Mouse (Mus musculus) right cerebral cortex, postnatal 10 days (tissue): ENCODE results near the gene Mbnl2.

Source experiments
- DNase-seq, 2 experiments: peaks; one replicate each; pipeline ENCODE4 v3.0.0; 2021; ENCODE audit warnings: low spot score in 2 of 2

The Mbnl2 gene

DNA sequence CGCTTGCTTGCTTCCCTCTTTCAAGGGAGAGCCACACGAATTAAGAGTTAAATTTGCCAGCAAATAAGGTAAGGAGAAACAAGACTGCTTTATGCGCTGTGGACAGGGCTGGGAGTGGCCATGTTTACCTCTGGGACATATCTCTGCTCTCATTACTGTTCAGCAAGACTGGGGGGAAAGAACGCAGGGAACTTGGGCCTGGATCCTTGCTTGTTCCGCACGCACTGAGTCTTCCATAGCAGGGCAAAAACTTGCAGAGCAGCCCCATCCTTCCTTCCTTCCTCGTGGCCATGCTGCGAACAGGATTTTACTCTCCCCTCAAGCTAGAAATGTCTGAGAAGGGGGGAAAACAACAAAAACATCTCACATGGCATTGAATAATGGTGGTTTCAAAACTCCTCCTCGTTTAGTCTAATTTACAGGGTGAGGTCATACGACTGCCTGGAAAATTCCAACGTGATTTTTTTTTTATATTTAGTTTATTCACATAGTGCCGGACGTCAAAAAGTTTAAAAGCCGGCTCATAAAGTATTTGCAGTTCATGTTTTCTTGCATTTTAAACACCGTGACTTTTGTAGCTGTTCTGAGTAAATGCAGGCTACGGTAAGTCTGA is 21.8 kb downstream of the Mbnl2 start:
- no peak for DNase-seq

DNA sequence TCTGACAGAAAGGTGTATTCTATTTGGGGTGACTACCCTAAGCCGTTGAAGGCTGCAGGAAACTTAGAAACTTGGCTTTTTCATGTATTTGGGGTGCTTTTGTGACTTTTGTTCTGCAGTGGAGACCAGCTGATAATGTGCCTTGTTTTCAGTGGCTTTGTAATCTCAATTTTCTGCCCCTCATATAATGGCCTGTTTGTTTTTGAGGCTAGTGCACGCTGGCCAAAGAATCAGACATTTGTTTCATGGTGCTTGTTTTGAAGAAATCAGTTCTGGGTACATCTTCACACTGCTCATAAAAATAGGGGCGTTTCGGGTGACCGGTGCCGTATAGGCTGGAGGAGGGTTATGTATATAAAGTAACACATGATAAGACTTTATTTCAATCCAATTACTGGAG is 22.4 kb downstream of the Mbnl2 start:
- no peak for DNase-seq

DNA sequence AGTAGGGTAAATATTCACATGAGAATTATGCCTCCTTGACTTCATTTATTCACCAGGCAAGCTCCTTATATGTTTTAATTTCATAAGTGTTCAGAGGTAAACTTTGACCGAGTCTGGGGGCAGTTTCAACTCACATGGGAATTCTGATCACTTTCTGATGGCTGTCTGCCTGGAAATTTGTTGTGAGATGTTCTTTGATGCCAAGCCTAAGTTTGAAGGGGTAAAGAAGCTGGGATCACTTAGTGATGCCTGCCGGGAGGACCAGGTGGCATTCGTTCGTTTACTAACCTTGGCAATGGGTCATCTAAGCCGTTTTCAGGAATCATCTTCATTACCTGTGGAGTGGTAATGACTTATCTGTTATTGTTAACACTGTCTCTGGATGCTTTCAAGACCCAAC is 23.0 kb downstream of the Mbnl2 start:
- DNase-seq, result no peak

DNA sequence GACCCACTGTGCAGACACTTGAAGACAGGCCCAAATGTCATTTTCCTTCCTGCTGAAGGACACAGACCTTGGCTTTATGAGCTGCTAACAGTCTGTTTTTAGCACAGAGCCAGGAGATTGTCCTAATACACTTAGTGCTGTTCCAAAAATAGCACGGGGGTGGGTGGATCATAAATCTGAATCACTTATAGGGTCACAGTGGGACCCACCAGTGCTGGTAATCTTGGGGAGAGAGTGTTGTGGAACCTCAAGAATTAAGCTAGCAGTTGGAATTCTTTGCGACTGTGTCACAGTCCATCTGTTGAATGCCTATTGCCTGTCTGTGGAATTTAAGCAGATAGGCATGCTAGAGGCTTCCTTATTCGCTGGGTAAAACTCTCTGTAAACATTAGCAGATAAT is 24.2 kb downstream of the Mbnl2 start:
- DNase-seq, result no peak

DNA sequence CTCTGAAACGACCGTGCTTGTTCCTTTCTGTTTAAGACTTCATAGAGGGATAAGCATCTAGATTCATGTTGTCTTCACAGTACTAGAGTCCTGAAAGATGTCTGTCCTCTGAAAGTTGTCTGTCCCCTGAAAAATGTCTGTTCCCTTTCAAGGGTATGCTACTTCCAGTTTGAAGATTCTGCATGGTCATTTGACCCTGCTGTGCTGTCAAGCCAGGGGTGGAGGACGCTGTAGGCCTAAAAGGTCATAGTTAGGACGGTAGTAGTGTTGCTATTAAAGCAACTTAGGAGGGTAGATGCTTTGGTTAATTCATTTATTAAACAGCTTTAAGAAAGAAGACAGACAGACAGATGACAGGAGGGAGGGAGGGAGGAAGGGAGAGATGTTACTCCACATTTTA is 24.7 kb downstream of the Mbnl2 start:
- no peak for DNase-seq

DNA sequence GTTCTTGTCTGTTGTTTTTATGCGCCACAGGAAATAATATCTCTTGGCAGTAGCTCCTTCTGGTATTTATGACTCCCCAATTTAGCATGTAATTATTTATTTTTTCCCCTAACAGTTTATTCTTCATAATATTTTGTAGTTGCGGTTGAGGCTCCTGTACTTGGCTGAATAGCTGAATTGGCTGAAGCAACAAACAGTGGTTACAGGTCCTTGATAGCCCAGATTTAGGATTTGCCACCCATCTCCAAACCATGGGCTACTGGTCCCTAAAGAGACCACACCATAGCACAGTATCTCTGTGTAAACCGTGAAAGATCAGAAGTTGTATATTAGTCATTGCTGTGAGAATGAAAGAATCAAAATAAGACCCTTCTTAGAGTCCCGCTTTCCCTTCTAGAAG is 25.3 kb downstream of the Mbnl2 start:
- no peak for DNase-seq

DNA sequence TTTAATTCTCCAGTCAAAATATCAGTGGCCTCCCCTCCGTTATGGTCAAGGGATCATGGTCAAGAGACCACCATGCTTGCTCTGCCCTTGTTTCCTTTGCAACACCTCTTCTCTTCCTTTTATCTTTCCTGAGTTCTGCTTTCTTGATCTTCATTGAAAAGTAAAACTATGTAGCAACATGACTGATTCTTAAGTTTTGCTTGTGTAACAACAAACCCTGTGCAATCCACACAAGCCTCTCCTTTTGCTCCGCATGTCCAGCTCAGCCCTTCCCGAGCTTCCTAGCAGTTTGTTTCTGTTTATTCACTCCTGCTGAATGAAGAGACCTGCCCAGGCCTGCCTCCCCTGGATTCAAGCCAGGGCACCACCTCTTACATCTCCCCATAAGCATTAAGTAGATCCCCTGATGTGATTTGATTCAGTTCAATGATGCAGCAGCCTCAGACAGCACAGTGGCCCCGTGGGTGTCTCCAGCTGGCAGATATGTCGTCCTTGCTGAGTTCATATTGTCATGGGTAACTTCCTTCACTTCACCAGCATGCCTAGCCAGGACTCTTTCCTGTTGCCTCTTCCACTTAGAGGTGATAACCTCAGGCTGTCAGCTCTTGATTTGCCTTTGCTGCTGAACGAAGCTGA is 27.6 kb downstream of the Mbnl2 start:
- DNase-seq, result no peak

DNA sequence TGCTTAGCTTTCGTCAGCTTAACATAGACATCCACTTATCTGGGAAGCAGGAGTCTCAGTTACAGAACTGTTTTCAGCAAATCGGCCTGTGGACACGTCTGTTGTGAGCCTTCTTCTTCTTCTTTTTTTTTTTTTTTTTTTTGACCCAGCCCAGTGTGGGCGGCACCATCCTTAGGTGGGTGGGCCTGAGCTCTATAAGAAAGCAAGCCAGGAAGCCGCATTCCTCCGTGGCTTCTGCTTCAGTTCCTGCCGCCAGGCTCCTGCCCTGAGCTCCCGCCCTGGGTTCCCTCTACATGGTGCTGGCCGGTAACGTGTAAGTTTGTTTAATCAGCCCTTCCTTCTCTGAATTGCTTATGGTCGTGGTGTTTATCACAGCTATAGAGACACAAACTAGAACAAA is 30.8 kb downstream of the Mbnl2 start:
- DNase-seq, result no peak

DNA sequence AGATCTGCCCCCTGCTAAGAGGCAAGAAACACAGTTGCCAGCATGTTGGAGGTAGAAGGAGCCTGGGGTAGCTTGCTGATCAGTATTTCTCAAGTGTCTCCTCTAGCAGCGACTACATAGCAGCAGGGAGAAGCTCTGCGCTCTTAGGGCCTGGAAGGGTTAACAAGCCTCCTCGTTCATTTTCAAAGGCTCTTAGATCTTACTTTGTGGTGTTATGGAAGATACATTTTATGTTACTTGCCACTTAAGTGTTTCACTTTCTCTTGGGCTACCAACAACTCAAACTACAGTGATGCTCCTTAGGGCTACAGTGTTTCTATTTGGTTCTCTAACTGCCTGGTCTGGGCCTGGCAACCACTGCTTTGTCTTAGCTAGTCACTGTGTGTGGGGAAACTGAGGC is 31.9 kb downstream of the Mbnl2 start:
- DNase-seq, result no peak

DNA sequence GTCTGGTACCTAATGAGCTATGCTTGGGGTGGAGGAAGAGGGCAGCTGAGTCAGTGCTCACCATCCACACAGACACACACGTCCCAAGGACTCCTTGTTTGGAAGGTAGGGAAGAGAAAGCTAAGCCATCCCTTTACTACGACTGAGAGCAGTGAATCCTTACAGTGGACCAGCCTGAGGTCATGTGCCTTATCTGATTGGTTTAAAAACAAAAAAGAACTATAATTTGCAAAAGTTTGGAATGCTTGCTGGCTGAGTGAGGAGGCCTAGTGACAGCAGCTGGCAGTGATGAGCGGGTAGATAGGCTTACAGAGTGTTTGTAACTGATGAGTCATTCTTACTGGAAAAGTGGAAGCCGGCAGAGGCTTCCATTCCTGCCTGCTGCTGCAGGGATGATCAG is 32.5 kb downstream of the Mbnl2 start:
- DNase-seq, result no peak

DNA sequence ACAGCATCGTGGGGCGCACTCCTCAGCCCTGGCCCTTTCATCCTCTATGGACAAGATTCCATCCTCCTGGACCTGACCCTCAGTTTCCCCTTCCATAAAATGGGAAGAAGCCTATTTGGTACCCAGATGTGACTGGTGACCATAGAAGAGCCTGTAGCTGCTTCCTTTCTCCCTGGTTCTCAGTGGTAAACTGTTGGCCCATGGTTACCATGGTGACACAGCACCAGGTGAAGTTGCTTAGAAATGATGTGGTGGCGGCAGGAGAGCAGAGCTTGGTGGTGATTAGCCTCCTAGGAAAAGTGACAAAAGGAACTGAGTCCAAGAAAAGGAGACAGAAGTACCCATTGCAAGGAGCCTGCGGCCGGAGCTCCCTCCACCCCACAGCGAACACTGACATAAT is 34.2 kb downstream of the Mbnl2 start:
- no peak for DNase-seq

DNA sequence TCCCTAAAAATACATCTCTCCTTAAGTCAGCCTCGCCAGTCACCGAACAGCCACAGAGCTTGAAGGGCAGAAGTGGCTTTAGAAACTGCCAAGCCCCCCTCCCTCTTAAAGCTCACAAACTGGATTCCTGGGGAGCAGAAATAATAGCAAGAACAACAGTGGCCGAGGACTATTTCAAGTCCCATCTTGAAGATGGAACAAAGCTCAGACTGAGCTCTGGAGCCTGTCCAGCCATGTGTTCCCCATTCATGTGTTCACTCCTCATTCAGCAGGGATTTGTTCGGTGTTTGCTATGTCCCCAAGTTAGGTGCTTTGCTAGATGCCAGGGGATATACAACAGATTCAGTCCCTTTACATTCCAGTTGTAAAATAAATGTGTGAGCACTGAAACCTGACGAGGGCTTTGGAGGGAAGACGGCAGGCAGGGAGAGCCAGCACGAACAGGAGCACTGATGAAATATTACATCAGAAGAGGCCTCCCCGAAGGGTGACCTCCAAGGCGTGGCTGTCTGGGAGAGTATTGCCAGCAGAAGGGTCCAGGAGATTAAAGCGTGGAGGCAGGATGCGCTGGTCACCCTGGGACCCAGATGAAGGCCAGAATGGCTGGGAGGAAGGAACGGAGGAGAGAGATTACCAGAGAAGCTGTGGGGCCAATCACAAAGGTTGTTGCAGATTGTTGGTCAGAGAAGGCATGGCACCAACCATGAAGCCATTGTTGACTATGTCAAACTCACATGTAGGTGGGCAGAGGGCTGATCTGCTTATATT is 36.0 kb downstream of the Mbnl2 start:
- no peak for DNase-seq

DNA sequence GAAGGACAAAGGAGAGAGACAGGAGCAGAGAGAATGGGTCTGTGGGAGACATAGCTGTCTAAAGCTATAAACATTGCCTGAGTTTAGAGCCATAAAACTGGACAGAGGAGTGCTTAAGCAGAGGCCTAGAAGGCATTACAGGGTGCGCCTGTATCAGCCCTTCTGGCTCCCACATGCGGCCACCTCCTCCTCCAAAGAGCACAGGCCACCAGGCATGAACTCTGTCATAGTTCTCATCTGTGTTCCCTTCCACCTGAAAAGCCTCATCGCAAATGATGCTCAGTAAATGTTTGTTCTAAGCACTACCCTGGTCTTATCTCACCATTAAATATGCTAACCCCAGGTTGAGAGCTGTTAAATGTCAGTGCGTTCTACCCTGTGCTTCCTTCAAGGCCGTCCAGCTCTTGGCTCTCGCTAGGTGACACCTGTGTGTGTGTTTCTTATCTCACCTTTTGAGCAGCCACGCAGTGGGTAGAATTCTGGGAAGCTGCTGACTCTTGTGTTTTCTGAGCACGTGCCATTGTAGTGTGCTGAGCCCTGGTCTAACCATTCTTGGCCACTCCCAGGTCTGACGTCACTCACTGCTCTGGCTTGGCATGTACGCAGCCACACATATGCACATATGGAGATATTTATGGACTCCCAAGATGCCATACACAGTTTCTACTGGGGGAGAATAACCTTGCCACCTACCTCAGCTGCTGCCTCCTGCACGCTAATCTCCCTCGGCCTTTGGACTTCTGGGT is 37.4 kb downstream of the Mbnl2 start:
- peak in 1 of 2 experiments; percentile 66 for DNase-seq

DNA sequence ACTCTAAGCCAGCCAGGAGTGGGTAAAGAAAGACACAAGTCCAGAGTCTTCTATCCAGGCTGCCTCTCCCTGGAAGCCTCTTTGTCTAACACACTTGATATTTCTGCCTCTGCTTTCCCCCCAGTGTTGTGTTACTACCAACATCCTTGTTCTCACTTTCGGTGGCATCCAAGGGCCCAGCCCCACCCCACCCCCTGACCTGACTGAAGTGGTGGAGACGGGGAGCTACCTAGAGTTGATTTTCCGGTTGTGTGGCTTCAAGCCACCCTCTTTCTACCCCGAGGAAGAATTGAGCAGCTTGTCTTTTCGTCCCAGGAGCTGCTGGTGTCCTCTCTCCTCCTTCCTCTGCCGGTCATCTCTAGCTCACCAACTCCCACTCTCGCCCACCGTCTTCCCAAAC is 38.0 kb downstream of the Mbnl2 start:
- DNase-seq, result no peak

DNA sequence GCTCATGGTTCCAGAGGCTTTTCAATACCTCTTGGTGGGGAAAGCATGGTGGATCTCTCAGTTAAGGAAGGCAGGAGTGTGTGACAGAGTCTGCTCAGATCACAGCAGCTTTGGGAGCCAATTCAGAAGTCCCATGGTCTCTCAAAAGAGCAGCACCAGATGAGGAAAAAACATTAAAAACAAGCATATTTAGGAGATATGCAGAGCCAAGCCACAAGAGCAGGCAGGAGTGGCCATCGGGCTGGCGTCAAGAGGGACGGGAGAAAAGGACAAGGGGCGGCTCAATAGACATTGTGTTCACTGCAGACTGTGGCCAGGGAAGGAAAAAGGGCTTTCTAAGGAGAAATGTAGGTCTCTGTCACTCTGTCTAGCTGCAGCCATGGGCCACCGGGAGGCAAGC is 40.3 kb downstream of the Mbnl2 start:
- peak in 1 of 2 experiments; percentile 18 for DNase-seq

DNA sequence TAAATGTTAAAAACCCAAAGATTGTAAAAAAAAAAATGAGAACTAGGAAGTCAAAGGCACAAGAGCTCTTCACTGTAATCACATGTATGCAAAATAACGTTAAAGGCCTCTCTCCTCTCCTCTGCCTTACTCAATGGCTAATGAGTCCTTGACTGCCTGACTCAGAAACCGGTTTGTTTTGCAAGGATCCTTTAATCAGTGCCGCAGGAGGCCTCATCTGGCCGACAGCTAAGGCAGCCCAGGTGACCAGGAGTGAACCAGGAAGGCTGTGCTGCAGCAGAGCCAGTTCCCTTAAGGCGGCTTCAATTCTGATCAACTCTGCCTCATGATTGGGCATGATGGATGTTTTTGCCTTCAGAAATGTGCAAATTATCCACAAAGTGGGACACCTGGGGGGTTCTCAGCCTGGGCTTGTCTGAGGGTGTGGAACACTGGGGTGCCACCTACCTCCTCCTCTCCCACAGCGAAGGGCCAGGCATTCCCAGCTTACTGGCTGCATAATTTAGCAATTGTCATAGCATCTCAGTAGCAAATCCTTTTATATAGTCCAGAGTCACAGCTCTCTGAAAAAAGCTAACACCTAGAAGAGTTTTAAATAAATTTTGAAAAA is 43.0 kb downstream of the Mbnl2 start:
- DNase-seq, result no peak

DNA sequence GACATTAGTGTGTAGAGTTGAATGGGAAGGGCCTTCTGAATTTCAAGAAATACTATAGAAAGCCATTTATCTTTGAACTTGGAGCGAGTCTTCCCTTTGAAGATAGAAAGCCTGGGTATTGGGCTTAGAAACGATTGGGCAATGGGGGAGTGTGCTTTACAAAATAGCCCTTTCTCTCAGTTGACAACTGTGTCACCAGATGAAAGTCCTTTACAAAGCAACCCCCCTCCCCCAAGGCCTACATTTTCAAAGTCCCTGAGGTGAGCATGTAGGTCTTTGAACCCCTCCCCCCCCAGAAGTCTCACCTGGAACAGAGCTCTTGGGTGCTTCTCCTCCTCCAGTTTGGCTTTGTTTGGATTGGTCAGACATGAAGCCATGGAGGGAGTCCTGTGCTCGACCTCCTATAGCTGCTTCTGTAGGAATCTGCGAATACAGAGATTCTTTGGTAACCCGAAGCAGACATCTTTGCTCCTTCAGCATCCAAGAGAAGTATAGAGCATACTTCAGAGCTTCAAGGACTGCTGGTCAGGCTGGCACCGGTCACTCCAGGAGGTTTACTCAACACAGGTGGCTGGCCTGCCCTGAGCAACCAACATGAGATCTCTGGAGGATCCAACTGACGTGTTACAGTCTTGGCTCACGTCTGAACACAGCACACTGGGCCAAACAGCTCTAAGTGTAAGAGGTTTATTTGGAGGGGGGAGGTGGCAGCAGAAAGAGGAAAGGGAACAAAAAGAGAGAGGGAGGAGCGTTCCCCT is 43.7 kb downstream of the Mbnl2 start:
- no peak for DNase-seq

DNA sequence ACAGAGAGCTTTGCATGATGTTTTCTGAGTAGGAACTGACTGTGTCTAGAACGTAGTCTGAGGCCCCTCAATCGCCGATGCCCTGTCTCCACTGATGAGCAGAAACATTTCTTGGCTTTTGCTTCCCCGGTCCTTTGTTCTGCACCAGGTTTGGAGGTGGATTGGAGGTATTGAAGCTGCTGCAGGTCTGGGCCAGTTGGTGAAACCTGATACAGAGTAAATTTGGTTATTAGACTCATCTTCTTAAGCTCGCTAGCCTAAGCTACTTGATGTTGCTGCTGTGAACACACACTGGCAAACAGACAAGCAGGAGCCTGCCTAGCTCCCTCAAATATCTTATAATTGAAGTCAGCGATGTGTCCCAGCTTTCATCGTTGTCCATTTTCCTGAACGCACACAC is 46.6 kb downstream of the Mbnl2 start:
- DNase-seq, result no peak

DNA sequence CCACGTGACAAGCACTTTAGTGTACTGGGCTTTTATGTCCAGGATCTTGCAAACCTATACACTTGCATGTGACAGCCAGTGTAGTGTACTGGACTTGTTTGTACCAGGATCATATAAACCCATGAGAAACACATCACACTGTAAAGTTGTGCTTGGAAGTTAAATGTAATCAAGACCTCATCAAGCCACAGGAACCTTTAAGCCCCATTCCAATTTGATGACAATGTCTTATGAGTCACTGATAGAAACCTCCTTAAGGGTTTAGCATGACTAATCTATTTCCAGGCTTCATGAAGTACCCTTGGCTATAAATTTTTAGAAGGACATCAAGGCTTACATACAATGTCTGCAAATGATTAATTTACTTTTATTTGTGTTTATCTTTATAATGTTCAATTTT is 47.6 kb downstream of the Mbnl2 start:
- no peak for DNase-seq

DNA sequence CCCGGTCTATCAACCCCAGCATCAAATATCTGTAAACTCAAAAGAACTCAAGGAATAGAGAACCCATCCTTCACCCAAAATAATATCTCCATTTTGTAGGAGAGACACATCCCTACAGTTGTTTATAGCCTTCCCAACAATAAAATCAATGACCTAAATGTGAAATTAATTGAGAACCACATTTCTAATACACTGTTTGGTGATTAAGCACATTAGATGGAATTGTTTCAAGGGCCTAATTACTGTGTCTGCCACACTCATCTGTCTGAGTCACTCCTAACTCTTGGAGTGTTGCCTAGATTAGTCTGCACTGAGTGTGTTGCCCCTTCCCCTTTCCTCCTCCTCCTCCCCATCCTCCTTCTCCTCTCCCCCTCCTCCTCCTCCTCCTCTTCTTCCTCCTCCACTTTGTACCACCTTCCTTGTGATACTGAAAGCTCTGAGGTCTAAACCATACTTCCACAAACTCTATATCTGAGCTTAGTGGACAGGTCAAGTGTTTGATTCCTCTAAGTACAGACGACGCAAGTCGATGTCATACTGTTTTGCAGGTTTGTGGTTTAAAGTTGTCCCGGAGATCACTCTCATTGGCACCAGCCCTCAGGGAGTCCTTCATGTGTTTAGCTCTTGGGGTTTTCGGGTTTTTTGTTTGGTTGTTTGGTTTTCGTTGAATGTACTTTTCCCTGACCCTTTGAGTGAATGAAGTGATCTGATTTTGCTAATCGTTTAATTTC is 48.8 kb downstream of the Mbnl2 start:
- DNase-seq, result peak in 1 of 2 experiments; percentile 5
